Comparison of ENCODE assay signal across 12 mouse cellular contexts in genomic region chr5:91559071-91559610, GRCm38 (mm10). TPM values are rescaled to one million over a fixed set of nuclear protein-coding genes. Genes with fewer than 3 reads are reported as not detected.
DNase-seq lines count a peak whose midpoint lies in the region; ATAC-seq lines count a peak whose summit lies in the region.
"Had no signal": no experiment of that assay in that cellular context is flagged by ENCODE, and none has a peak within 500 bp of the region (broad histone marks: within the 10 kb centered on the region; RNA-seq: fewer than 3 reads in every experiment).

No protein-coding gene starts in this region.

- peak; percentile 58; the same call in 1 of the 2 replicates for ATAC-seq in forebrain, embryonic 15.5 days (replicated peaks)

- 0 out of 2 replicates have a peak overlapping the region, but pooled peaks have one; percentile 11 for H3K27ac ChIP-seq in forebrain, embryonic 15.5 days (replicated peaks)
- no peak overlapping the region for H3K27ac ChIP-seq in forebrain, embryonic 10.5 days
- H3K27ac ChIP-seq: liver, embryonic 15.5 days; neural tube, embryonic 13.5 days had no signal

- no peak overlapping the region for H3K9ac ChIP-seq in forebrain, embryonic 15.5 days (replicated peaks)
- H3K9ac ChIP-seq: liver, embryonic 15.5 days; neural tube, embryonic 13.5 days had no signal

- DNase-seq in forebrain, embryonic 10.5 days (ENCODE audit: extremely low spot score, low spot score), result no peak
- peak; percentile 15 to 22 for DNase-seq in layer of hippocampus, postnatal 36 days
- DNase-seq in layer of hippocampus, postnatal 25 days (ENCODE audit: extremely low spot score in 1 of 2, low spot score in 1 of 2), result no peak
- peak; percentile 20 for DNase-seq in brain, adult 2 months (ENCODE audit: low read depth, low spot score)
- DNase-seq in cerebellum, postnatal 36 days, result peak; percentile 17 to 29
- DNase-seq in spleen, adult 12 weeks (ENCODE audit: low spot score), result no peak
- no peak for DNase-seq in kidney, postnatal 25 days
- DNase-seq: right cerebral cortex, adult 18-20 months; thymus, postnatal 25 days had no signal

- H3K4me1 ChIP-seq in forebrain, embryonic 15.5 days, result peaks cover 4% of the 10 kb centered on the region
- H3K4me1 ChIP-seq in forebrain, embryonic 10.5 days, result no peaks in the 10 kb centered on the region
- H3K4me1 ChIP-seq: liver, embryonic 15.5 days; neural tube, embryonic 13.5 days had no signal

- no peaks in the 10 kb centered on the region for H3K9me3 ChIP-seq in forebrain, embryonic 15.5 days
- no peaks in the 10 kb centered on the region for H3K9me3 ChIP-seq in forebrain, embryonic 10.5 days
- H3K9me3 ChIP-seq: liver, embryonic 15.5 days; neural tube, embryonic 13.5 days had no signal

- no peaks in the 10 kb centered on the region for H3K27me3 ChIP-seq in forebrain, embryonic 15.5 days
- no peaks in the 10 kb centered on the region for H3K27me3 ChIP-seq in forebrain, embryonic 10.5 days (ENCODE audit: poor library complexity, severe bottlenecking)
- H3K27me3 ChIP-seq: liver, embryonic 15.5 days; neural tube, embryonic 13.5 days had no signal

- WGBS in forebrain, embryonic 15.5 days, result 69% methylated on average over 7 of the region's 7 CpGs
- WGBS in forebrain, embryonic 10.5 days, result 86% methylated on average over 7 of the region's 7 CpGs

- no peak overlapping the region for H3K4me3 ChIP-seq in forebrain, embryonic 15.5 days
- H3K4me3 ChIP-seq in forebrain, embryonic 10.5 days, result no peak overlapping the region
- H3K4me3 ChIP-seq: liver, embryonic 15.5 days; neural tube, embryonic 13.5 days had no signal

- no peak overlapping the region for H3K4me2 ChIP-seq in forebrain, embryonic 15.5 days (replicated peaks)
- H3K4me2 ChIP-seq: liver, embryonic 15.5 days; neural tube, embryonic 13.5 days had no signal

- H3K36me3 ChIP-seq in forebrain, embryonic 15.5 days, result no peaks in the 10 kb centered on the region
- H3K36me3 ChIP-seq in forebrain, embryonic 10.5 days (replicated peaks), result no peaks in the 10 kb centered on the region
- H3K36me3 ChIP-seq: liver, embryonic 15.5 days; neural tube, embryonic 13.5 days had no signal

RNA-seq across cellular contexts. Expression of gene Parm1, which starts 41.7 kb away (rescaled TPM):
- polyA plus RNA-seq in forebrain, embryonic 15.5 days (2015; fragmentation: Nextera tagmentation; extraction: Ambion mirVana), result 3.3 and 3.5 TPM in 2 replicates
- polyA plus RNA-seq in forebrain, embryonic 10.5 days (2016; fragmentation: Nextera tagmentation; extraction: Ambion mirVana), result 15.1 and 17.3 TPM in 2 replicates
- total RNA-seq in layer of hippocampus, postnatal 36 days (2021), result 10 to 100 TPM; 46.3 to 46.8 TPM
- total RNA-seq in layer of hippocampus, postnatal 25 days (2021), result 10 to 100 TPM; 43.2 to 47.1 TPM

Comparison
In these comparisons a context has a peak if more than half of its experiments do, and no peak if none do; other contexts are left out.
1. DNase-seq: peak in layer of hippocampus, postnatal 36 days (2 of 2), brain, adult 2 months (single experiment) and cerebellum, postnatal 36 days (2 of 2); none in forebrain, embryonic 10.5 days (single experiment), layer of hippocampus, postnatal 25 days (0 of 2), spleen, adult 12 weeks (single experiment) and kidney, postnatal 25 days (0 of 2).